Mouse (Mus musculus): ENCODE measurements around the gene Spty2d1. TPM values are rescaled to one million over a fixed set of nuclear protein-coding genes. Genes with fewer than 3 reads are reported as not detected.

Spty2d1 gene
- 42.0 and 43.9 TPM in 2 replicates for total RNA-seq (2017)

GRCm38 (mm10) chr7:47008168-47008993 is at the start of gene Spty2d1:
Gene Spty2d1 (minus strand): TSS chr7:47008411.
- peak; percentile 90 for ATAC-seq (replicated peaks in 1 of 2; ENCODE audit: insufficient read depth in 1 of 2, low FRiP score in 2 of 2, low TSS enrichment in 1 of 2, low read depth in 1 of 2, poor library complexity in 2 of 2, severe bottlenecking in 2 of 2)

DNA sequence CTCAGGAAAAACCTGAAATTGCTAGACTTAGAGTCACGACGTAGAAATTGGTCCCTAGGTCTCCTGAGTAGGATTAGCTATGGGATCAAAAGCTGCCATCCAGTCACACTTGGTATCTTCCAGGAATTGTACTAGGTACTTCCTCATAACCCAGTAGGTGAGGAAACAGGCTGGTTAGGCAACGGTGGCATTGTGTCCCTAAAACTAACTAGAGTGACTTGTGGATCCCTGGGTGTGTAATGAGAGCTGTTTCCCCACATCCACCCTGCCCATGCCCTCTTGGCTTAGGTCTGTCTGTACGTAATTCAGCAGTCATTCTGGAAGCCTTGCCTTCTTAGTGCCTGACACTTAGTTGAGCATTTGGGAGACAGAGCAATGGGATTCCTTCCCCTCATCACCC is 48.1 kb upstream of the Spty2d1 start:
- peak; percentile 7 to 22; a peak in 2 of 4 replicates for ATAC-seq (replicated peaks in 1 of 2; ENCODE audit: insufficient read depth in 1 of 2, low FRiP score in 2 of 2, low TSS enrichment in 1 of 2, low read depth in 1 of 2, poor library complexity in 2 of 2, severe bottlenecking in 2 of 2)

DNA sequence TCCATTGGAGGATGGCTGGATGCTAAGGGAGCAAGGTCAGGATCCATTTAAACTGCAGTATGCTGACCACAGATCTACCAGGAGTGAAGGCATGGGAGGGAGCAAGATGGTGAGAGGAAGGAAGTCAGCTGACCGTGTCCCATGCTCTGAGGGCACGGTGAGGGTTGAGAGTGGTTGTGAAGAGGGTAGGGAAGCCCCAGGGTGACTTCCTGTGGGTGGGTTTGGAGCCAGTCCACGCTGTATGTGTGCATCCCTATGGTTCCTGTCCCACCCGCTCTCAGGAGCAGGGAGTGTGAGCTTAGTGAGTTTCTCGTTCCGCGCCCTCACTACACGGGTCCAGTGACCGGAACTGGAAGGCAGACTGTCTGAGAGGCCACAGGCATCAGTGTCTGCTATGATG is 47.5 kb upstream of the Spty2d1 start:
- ATAC-seq (replicated peaks in 1 of 2; ENCODE audit: insufficient read depth in 1 of 2, low FRiP score in 2 of 2, low TSS enrichment in 1 of 2, low read depth in 1 of 2, poor library complexity in 2 of 2, severe bottlenecking in 2 of 2), result peak; percentile 44 to 65

- no peak for ATAC-seq (replicated peaks in 1 of 2; ENCODE audit: insufficient read depth in 1 of 2, low FRiP score in 2 of 2, low TSS enrichment in 1 of 2, low read depth in 1 of 2, poor library complexity in 2 of 2, severe bottlenecking in 2 of 2)
These were observed 46.5 kb upstream of the Spty2d1 start for GRCm38 (mm10) chr7:47054666-47055065.

- no peak for ATAC-seq (replicated peaks in 1 of 2; ENCODE audit: insufficient read depth in 1 of 2, low FRiP score in 2 of 2, low TSS enrichment in 1 of 2, low read depth in 1 of 2, poor library complexity in 2 of 2, severe bottlenecking in 2 of 2)
These were observed 45.1 kb upstream of the Spty2d1 start for GRCm38 (mm10) chr7:47053287-47053686.

- no peak for ATAC-seq (replicated peaks in 1 of 2; ENCODE audit: insufficient read depth in 1 of 2, low FRiP score in 2 of 2, low TSS enrichment in 1 of 2, low read depth in 1 of 2, poor library complexity in 2 of 2, severe bottlenecking in 2 of 2)
These were observed 44.1 kb upstream of the Spty2d1 start for GRCm38 (mm10) chr7:47052276-47052675.

DNA sequence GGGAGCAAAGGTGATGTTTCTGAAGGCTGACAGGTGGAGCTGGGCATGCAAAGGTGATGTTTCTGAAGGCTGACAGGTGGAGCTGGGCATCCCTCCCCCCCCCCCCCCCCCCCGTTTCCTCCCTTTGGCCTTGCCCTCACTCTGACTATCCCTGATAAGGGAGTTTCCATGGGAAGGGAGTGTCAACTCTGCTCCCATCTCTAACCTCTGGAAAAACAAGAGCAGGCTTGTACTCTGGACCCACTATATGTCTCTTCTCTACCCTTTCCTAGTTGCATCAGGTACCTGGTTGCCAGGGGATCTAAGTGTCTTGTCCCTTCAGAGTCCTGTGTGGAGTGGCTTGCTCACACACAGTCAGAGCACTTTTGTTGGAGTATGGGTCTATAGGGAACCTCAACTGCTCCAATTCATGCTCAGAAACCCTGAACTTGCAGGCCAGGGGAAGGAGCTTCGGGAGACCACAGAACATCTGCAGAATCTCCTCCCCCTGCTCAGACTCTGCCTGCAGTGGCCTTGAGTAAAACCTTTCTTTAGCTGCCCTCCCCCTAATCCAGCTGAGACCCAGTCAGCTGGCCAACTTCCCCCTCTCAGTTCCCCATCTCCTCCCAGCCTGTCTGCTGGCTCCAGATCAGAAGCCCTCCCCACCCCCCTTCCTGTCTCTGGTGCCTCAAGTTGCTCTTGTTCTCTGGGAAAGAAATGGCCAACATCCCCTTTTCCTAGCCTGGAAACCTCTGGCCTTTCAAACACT is 43.4 kb upstream of the Spty2d1 start:
- ATAC-seq (replicated peaks in 1 of 2; ENCODE audit: insufficient read depth in 1 of 2, low FRiP score in 2 of 2, low TSS enrichment in 1 of 2, low read depth in 1 of 2, poor library complexity in 2 of 2, severe bottlenecking in 2 of 2), result peak; percentile 54 to 72

DNA sequence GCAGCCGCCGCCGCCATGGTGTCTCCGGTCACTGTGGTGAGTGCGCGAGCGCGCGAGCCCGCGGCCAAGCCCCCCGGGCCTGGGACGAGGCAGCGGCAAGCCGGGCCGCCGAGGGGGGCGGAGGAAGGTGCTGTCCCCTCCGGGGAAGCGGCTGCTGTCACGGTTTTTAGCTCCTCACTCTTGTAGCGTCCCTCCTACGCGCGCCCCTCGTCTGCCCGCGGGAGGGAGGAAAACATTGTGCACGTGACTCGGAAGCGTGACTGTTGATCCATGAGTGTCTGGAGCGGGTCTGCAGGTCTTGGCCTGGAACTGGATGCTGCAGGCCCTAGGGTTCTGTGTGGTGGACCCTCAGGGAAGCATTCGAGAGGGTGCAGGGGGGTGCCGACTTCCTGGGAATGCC is 42.6 kb upstream of the Spty2d1 start:
- ATAC-seq (replicated peaks in 1 of 2; ENCODE audit: insufficient read depth in 1 of 2, low FRiP score in 2 of 2, low TSS enrichment in 1 of 2, low read depth in 1 of 2, poor library complexity in 2 of 2, severe bottlenecking in 2 of 2), result peak; percentile 8 to 9; a peak in 2 of 4 replicates

DNA sequence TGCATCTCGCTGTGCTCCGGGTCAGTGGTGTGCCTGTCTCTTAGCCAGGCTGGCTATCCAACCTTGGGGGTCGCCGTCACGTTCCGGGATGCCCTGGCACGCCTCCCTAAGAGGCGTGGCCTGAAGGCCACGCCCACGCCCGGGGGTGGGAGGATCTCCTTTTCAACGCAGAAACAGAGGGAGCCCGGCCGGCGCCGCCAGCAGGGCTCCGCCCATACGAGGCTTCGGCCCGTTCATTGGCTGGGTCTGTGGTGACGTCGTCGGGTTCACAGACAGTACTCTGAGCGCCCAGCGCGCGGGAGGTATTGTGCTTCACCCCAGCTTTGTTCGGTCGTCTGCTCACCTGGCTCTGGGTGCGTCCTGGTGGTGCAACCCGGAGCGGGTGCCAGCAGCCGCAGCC is 42.2 kb upstream of the Spty2d1 start, which contains the start of gene Tmem86a:
TSS of gene Tmem86a (plus strand) at position 236 of the 400 bp plus-strand sequence.
- peak; percentile 90 to 91 for ATAC-seq (replicated peaks in 1 of 2; ENCODE audit: insufficient read depth in 1 of 2, low FRiP score in 2 of 2, low TSS enrichment in 1 of 2, low read depth in 1 of 2, poor library complexity in 2 of 2, severe bottlenecking in 2 of 2)

- no peak for ATAC-seq (replicated peaks in 1 of 2; ENCODE audit: insufficient read depth in 1 of 2, low FRiP score in 2 of 2, low TSS enrichment in 1 of 2, low read depth in 1 of 2, poor library complexity in 2 of 2, severe bottlenecking in 2 of 2)
These were observed 34.7 kb upstream of the Spty2d1 start for GRCm38 (mm10) chr7:47042823-47043490.

GRCm38 (mm10) chr7:47042121-47042520 is 33.9 kb upstream of the Spty2d1 start:
- no peak for ATAC-seq (replicated peaks in 1 of 2; ENCODE audit: insufficient read depth in 1 of 2, low FRiP score in 2 of 2, low TSS enrichment in 1 of 2, low read depth in 1 of 2, poor library complexity in 2 of 2, severe bottlenecking in 2 of 2)

GRCm38 (mm10) chr7:47041706-47042105 is 33.5 kb upstream of the Spty2d1 start:
- no peak for ATAC-seq (replicated peaks in 1 of 2; ENCODE audit: insufficient read depth in 1 of 2, low FRiP score in 2 of 2, low TSS enrichment in 1 of 2, low read depth in 1 of 2, poor library complexity in 2 of 2, severe bottlenecking in 2 of 2)

GRCm38 (mm10) chr7:47035426-47035825 is 27.2 kb upstream of the Spty2d1 start:
- ATAC-seq (replicated peaks in 1 of 2; ENCODE audit: insufficient read depth in 1 of 2, low FRiP score in 2 of 2, low TSS enrichment in 1 of 2, low read depth in 1 of 2, poor library complexity in 2 of 2, severe bottlenecking in 2 of 2), result no peak

GRCm38 (mm10) chr7:47034785-47035384 is 26.7 kb upstream of the Spty2d1 start:
- no peak for ATAC-seq (replicated peaks in 1 of 2; ENCODE audit: insufficient read depth in 1 of 2, low FRiP score in 2 of 2, low TSS enrichment in 1 of 2, low read depth in 1 of 2, poor library complexity in 2 of 2, severe bottlenecking in 2 of 2)

DNA sequence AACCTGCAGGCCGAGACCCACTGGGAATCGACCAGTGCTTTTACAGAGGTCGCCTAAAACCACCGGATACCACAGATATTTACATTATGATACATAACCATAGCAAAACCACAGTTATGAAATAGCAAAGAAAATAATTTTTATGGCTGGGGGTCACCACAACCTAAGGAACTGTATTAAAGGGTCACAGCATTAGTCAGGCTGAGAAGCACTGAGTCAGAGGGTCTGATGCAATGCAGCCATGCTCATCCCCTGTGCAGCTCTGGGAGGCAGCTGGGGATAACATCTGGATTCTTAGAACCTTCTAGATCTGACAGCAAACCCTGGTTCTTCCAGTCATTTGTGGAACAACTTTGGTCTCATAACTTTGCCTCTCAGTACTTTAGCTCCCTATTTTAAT is 23.2 kb upstream of the Spty2d1 start:
- no peak for ATAC-seq (replicated peaks in 1 of 2; ENCODE audit: insufficient read depth in 1 of 2, low FRiP score in 2 of 2, low TSS enrichment in 1 of 2, low read depth in 1 of 2, poor library complexity in 2 of 2, severe bottlenecking in 2 of 2)

- ATAC-seq (replicated peaks in 1 of 2; ENCODE audit: insufficient read depth in 1 of 2, low FRiP score in 2 of 2, low TSS enrichment in 1 of 2, low read depth in 1 of 2, poor library complexity in 2 of 2, severe bottlenecking in 2 of 2), result peak in 1 of 2 experiments; percentile 56; a peak in 1 of 4 replicates
These were observed 22.4 kb upstream of the Spty2d1 start for GRCm38 (mm10) chr7:47030517-47031193.

DNA sequence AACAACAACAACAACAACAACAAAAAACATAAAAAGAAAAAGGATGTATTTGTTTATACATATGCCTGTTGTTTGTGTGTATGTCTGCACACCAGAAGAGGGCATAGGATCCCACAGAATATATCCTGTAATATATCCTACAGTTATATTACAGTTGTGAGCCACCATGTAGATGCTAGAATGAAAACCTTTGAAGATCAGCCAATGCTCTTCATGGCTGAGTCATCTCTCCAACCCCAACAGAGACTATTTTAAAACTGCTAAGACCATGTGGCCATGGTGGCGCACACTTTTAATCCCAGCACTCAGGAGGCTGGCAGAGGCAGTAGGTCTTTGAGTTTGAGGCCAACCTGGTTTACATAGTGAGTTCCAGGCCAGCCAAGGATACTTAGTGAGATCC is 19.3 kb upstream of the Spty2d1 start:
- no peak for ATAC-seq (replicated peaks in 1 of 2; ENCODE audit: insufficient read depth in 1 of 2, low FRiP score in 2 of 2, low TSS enrichment in 1 of 2, low read depth in 1 of 2, poor library complexity in 2 of 2, severe bottlenecking in 2 of 2)

Measured in hematopoietic stem cell, adult 5-6 weeks (primary cell).